Mouse (Mus musculus) skeletal muscle tissue, adult 2 months (tissue): Measurements from ENCODE around the gene Cdh16.

Experiments used
- DNase-seq: peaks from one replicate; pipeline ENCODE4 v3.0.0-alpha.2; 2012; ENCODE audit warnings: low read depth, low spot score

Gene Cdh16

GRCm38 (mm10) chr8:104576820-104577219, 47.4 kb downstream of the Cdh16 start:
- DNase-seq: no peak

GRCm38 (mm10) chr8:104570436-104571343, 53.5 kb downstream of the Cdh16 start:
- DNase-seq: peak; percentile 69

DNA sequence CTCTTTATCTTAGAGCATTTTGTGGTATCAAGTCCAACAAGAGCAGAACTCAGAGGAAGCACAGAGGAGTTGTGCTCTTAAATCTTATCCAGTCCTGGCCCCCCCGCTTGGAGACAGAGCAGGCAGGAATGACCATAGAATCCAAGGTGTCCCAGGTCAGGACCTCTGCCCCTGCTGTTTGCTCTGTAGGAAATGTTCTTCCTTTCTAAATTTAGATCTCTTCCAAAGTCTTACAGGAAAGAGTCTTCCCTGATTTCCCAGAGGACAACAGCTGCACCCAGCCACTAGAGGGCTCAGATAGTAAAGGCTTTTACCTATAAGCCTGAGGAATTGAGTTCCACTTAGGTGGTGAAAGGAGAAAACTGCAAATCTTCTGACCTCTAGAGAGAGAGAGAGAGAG, 54.6 kb downstream of the Cdh16 start:
- DNase-seq: no peak

GRCm38 (mm10) chr8:104565457-104565798, 58.8 kb downstream of the Cdh16 start:
- DNase-seq: no peak

DNA sequence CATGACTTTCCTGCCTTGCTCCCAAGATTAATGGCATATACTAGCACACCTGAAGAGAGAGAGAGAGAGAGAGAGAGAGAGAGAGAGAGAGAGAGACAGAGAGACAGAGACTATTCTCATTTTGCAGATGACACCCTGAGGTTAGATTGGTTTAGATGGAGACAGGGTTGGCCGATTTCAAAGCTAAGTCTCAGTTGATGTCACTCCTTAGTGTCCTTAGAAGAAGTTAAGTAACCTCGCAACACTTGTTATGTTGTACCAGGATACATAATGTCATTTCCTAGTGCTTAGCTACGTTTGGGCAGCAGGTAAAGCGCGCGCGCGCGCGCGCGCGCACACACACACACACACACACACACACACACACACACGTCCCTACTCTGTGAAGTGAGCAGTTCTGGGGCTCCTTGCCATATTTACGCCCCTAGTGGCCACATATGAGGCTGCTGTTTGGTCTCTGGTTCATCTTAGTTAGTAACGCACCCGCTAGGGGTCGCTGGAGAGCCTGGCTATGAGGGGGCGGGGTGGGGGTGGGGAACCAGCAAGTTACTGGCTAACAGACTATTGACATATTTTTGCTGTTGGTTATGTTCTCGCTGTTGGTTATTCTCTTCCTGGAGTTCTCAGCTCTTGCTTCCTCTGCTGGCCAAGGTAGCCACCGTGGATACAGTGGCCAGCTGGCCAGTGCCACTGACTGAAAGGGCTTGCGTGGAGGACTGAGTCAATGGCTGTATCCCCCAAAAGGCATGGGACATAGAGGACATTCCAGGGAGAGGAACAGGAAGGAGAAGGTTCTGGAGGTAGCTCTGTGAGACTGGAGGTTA, 59.4 kb downstream of the Cdh16 start:
- DNase-seq: peak; percentile 88

GRCm38 (mm10) chr8:104560731-104561130, 63.5 kb downstream of the Cdh16 start:
- no peak for DNase-seq

- DNase-seq: no peak
Measured at GRCm38 (mm10) chr8:104557226-104557625, 67.0 kb downstream of the Cdh16 start.

GRCm38 (mm10) chr8:104555191-104555590, 69.0 kb downstream of the Cdh16 start:
- DNase-seq: no peak
